Mouse (Mus musculus): ENCODE results near the gene Prpf40b.

DNA sequence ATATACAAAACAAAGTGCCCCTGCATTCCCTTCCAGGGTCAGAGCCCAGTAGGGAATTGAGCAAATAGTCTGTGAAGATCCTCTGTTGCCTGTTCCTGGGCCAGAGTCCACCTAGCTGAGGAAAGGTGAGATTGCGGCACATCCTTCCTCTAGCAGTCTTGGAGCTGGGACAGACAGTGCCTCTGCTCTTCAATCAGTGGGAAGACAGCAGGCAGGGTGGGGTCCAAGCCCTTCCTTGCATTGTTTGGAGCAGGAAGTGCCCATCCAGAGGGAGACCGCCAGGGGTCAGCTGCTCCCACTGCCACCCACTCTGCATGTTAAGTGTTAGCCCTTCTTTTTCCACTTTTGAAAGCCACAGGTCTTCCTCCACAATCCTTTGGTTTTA is 22.4 kb downstream of the Prpf40b start:
- TF ChIP-seq POLR2A (IDR thresholded peaks at IDR 0.05; ENCODE audit: extremely low read depth, insufficient read depth, low read length) (no peak), CTCF (IDR thresholded peaks at IDR 0.05; ENCODE audit: extremely low read depth, insufficient read depth, low read length) (no peak)

Data from cortical plate, adult 2 months (tissue).